Mouse (Mus musculus) C2C12 (cell line): Measurements from ENCODE around the gene Dhdh.

Experiments used
- CEBPB ChIP-seq: IDR thresholded peaks from one replicate; pipeline ENCODE4 v1.6.1; 2011; ENCODE audit warnings: low read depth, mild to moderate bottlenecking, control low read depth, moderate library complexity
- CTCF ChIP-seq: IDR thresholded peaks from one replicate; pipeline ENCODE4 v1.5.1; 2011; ENCODE audit not compliant: control insufficient read depth, insufficient read depth, insufficient read length
- FOSL1 ChIP-seq: IDR thresholded peaks from one replicate; pipeline ENCODE4 v1.8.0; 2011; ENCODE audit warnings: mild to moderate bottlenecking, low read length; ENCODE audit not compliant: poor library complexity, insufficient read depth, severe bottlenecking
- MAX ChIP-seq: IDR thresholded peaks from one replicate; pipeline ENCODE4 v1.6.1; 2011; ENCODE audit warnings: mild to moderate bottlenecking, control low read depth
- MYOG ChIP-seq: IDR thresholded peaks from one replicate; pipeline ENCODE4 v1.6.1; 2011; ENCODE audit not compliant: control insufficient read depth, insufficient read length; ENCODE audit errors: extremely low read depth
- USF1 ChIP-seq: IDR thresholded peaks from one replicate; pipeline ENCODE4 v1.6.1; 2011; ENCODE audit warnings: low read depth, mild to moderate bottlenecking, control low read depth, moderate library complexity

- TF ChIP-seq CTCF: no peak
- TF ChIP-seq USF1: no peak
- no peak for TF ChIP-seq CEBPB
- no peak for TF ChIP-seq MYOG
- TF ChIP-seq MAX: no peak
- TF ChIP-seq FOSL1: no peak
These were observed 32.5 kb downstream of the Dhdh start for GRCm38 (mm10) chr7:45455932-45456696.
